Mouse (Mus musculus) MEL (cell line): ENCODE results near the gene Lexm.

Source experiments
- CTCF ChIP-seq, 3 experiments: IDR thresholded peaks in 2 of 3; conservative IDR thresholded peaks in 1 of 3; 2 replicates each; pipeline ENCODE4 v1.5.1; 2011 to 2012; ENCODE audit warnings: low read length in 3 of 3, low read depth in 2 of 3, mild to moderate bottlenecking in 2 of 3, improper control_type of control experiment in 1 of 3, inconsistent platforms in 1 of 3, mixed read lengths in 1 of 3, moderate library complexity in 1 of 3; ENCODE audit not compliant: control insufficient read depth in 1 of 3, insufficient read depth in 1 of 3, poor library complexity in 1 of 3, severe bottlenecking in 1 of 3
- EP300 ChIP-seq, 2 experiments: IDR thresholded peaks; 2 replicates each; pipeline ENCODE4 v1.6.1; 2011; ENCODE audit warnings: improper control_type of control experiment in 2 of 2, low read length in 2 of 2, low read depth in 1 of 2, mild to moderate bottlenecking in 1 of 2
- GATA1 ChIP-seq: IDR thresholded peaks from 2 replicates; pipeline ENCODE4 v1.6.1; 2011; ENCODE audit warnings: low read depth, low read length, improper control_type of control experiment
- KAT2A ChIP-seq: conservative IDR thresholded peaks from 2 replicates; pipeline ENCODE4 v1.6.1; 2012; ENCODE audit warnings: low read depth, low read length, improper control_type of control experiment, inconsistent platforms
- ZMIZ1 ChIP-seq: IDR thresholded peaks from 2 replicates; pipeline ENCODE4 v1.6.1; 2012; ENCODE audit warnings: low read depth, mild to moderate bottlenecking, inconsistent platforms, low read length, improper control_type of control experiment, moderate library complexity

GRCm38 (mm10) chr4:106606639-106607554 lies 10.1 kb downstream of the Lexm start:
- TF ChIP-seq GATA1 (no peak), CTCF (IDR thresholded peaks at IDR 0.05 in 2 of 3, conservative IDR thresholded peaks at IDR 0.05 in 1 of 3; ENCODE audit: control insufficient read depth in 1 of 3, insufficient read depth in 1 of 3, low read depth in 2 of 3, low read length in 3 of 3, poor library complexity in 1 of 3, severe bottlenecking in 1 of 3) (no peak), EP300 (IDR thresholded peaks at IDR 0.05; ENCODE audit: low read depth in 1 of 2, low read length in 2 of 2) (no peak), KAT2A (no peak), ZMIZ1 (no peak)
